Mouse (Mus musculus): ENCODE measurements around the gene Rp9. TPM values are rescaled to one million over a fixed set of nuclear protein-coding genes. Genes with fewer than 3 reads are reported as not detected.

Gene Rp9
- polyA plus RNA-seq (2014; fragmentation: Nextera tagmentation; extraction: Ambion mirVana), result 46.6 and 48.1 TPM in 2 replicates

DNA sequence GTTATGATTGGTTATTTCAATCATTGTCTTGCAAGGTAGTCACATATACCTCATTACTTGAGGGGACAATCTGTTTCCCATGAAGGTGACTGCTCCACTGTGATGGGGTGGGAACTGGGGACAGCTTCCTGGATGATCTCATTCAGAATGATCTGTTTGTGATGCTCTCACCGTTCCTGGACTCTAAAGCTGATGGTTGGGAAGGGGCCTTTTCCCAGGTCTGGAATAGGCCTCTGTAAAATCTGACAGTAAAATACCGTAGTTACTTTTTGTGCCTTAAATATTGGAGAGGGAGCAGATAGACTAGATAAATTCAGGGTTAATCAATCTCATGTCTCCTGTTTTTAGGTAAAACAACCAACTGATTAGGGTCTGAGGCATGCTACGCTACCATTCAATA lies at the start of gene Rp9:
TSS of gene Rp9 (minus strand) at position 101 of the 400 bp plus-strand sequence.
- Histone ChIP-seq H3K36me3 (ENCODE audit: control insufficient read depth, insufficient read depth, low read length) (no peaks in the 10 kb centered on the region), H3K27me3 (ENCODE audit: control insufficient read depth, insufficient read depth, low read length) (no peaks in the 10 kb centered on the region), H3K4me2 (ENCODE audit: low read depth) (peak within 1 kb of the TSS; percentile 73), H3K4me1 (ENCODE audit: control insufficient read depth, insufficient read depth, low read length) (no peaks in the 10 kb centered on the region; the same call in 1 of the 2 replicates), H3K9me3 (ENCODE audit: control insufficient read depth, low read length) (no peaks in the 10 kb centered on the region), H3K9ac (ENCODE audit: low read length) (no peak within 1 kb of the TSS), H3K4me3 (ENCODE audit: low read depth, low read length) (peak within 1 kb of the TSS; percentile 83), H3K27ac (ENCODE audit: low read depth, low read length) (no peak within 1 kb of the TSS)
- 88% methylated on average over 3 of the region's 3 CpGs for WGBS
- no peak for DNase-seq (ENCODE audit: low spot score)
- no peak for ATAC-seq (ENCODE audit: insufficient read depth, low FRiP score, low TSS enrichment)

DNA sequence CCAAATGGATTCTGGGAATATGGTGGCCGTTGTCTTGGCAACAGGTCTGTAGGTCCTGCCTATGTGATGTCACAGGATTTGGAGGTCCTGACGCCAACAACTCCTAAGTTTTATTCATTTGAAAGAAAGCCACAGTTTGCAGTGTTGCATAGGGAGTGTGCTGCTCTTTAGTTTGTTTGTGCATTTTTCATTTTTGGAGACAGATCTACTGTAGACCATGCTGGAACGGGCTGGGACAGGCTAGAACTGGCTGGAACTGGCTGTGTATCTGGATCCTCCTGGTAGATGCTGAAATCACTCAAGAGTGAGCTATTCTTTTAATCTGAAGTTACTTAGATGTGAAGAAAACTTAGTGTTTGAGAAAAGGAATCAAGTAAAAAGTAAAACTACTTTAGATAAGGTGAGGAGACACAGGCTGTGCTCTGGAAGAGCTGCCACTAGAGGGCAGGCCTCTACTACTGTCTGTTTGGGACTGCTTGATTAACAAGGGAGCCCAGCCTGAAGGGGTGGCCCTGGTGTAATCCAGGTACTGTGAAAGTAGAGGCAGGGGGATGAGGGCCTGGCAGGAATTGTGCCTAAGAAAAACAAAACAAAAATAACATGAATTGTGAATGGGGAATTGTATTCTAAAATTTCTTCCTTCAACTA lies 49.0 kb upstream of the Rp9 start:
- DNase-seq (ENCODE audit: low spot score) (peak; percentile 61), ATAC-seq (ENCODE audit: insufficient read depth, low FRiP score, low TSS enrichment) (no peak)
- H3K36me3 ChIP-seq (ENCODE audit: control insufficient read depth, insufficient read depth, low read length), result no peaks in the 10 kb centered on the region
- no peak overlapping the region for H3K9ac ChIP-seq (ENCODE audit: low read length)
- no peaks in the 10 kb centered on the region for H3K9me3 ChIP-seq (ENCODE audit: control insufficient read depth, low read length)
- no peaks in the 10 kb centered on the region for H3K27me3 ChIP-seq (ENCODE audit: control insufficient read depth, insufficient read depth, low read length)
- no peak overlapping the region for H3K4me2 ChIP-seq (ENCODE audit: low read depth)
- H3K27ac ChIP-seq (ENCODE audit: low read depth, low read length), result no peak overlapping the region
- no peaks in the 10 kb centered on the region for H3K4me1 ChIP-seq (ENCODE audit: control insufficient read depth, insufficient read depth, low read length)
- WGBS, result 89% methylated on average over 3 of the region's 3 CpGs
- H3K4me3 ChIP-seq (ENCODE audit: low read depth, low read length), result no peak overlapping the region

DNA sequence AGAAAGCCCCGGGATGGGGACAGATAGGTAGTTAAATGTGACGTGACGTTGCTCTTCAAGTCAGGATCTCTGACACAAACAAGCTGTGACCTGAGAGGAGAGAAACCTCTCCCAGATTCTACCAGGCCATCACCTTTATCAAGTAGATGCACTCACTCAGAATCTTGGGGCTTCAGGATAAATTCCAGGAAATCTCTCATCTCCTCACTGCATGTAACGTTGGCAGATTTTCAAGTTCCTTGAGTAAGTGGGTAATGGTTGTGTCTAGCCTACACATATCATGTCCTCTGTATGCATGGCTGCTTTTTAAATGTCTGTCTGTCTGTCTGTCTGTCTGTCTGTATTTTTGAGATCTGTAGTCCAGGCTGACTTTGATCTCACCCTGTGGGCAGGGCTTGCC lies 45.5 kb upstream of the Rp9 start:
- H3K4me2 ChIP-seq (ENCODE audit: low read depth), result no peak overlapping the region
- no peak for ATAC-seq (ENCODE audit: insufficient read depth, low FRiP score, low TSS enrichment)
- no peak overlapping the region for H3K9ac ChIP-seq (ENCODE audit: low read length)
- H3K4me3 ChIP-seq (ENCODE audit: low read depth, low read length), result no peak overlapping the region
- 95% methylated on average over 4 of the region's 4 CpGs for WGBS
- no peaks in the 10 kb centered on the region for H3K9me3 ChIP-seq (ENCODE audit: control insufficient read depth, low read length)
- H3K27me3 ChIP-seq (ENCODE audit: control insufficient read depth, insufficient read depth, low read length), result no peaks in the 10 kb centered on the region
- no peak overlapping the region for H3K27ac ChIP-seq (ENCODE audit: low read depth, low read length)
- no peaks in the 10 kb centered on the region for H3K4me1 ChIP-seq (ENCODE audit: control insufficient read depth, insufficient read depth, low read length)
- no peak for DNase-seq (ENCODE audit: low spot score)
- no peaks in the 10 kb centered on the region for H3K36me3 ChIP-seq (ENCODE audit: control insufficient read depth, insufficient read depth, low read length)

DNA sequence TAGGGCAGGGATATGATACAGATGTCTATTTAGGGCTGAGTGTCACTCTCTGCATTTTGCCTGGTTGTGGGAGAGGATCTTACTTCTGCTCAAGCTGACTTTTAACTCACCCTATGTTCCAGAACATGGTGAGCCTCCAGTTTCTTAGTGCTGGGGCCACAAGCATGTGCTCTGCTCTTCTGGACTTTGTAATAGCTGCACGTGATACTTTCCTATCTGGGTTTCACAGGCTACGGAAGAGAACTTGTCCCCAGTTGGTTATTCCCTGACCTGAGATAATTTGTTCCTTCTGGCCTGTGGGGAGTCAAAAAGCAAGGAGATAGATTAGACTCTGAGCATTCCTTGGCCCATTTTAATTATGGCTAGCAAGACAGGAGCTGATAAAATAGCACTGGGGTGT lies 36.0 kb upstream of the Rp9 start:
- Histone ChIP-seq H3K36me3 (ENCODE audit: control insufficient read depth, insufficient read depth, low read length) (no peaks in the 10 kb centered on the region), H3K9me3 (ENCODE audit: control insufficient read depth, low read length) (no peaks in the 10 kb centered on the region), H3K9ac (ENCODE audit: low read length) (no peak overlapping the region), H3K4me2 (ENCODE audit: low read depth) (no peak overlapping the region), H3K27me3 (ENCODE audit: control insufficient read depth, insufficient read depth, low read length) (no peaks in the 10 kb centered on the region), H3K27ac (ENCODE audit: low read depth, low read length) (no peak overlapping the region), H3K4me3 (ENCODE audit: low read depth, low read length) (no peak overlapping the region), H3K4me1 (ENCODE audit: control insufficient read depth, insufficient read depth, low read length) (no peaks in the 10 kb centered on the region)
- WGBS, result 83% methylated on average over 2 of the region's 2 CpGs
- no peak for DNase-seq (ENCODE audit: low spot score)
- ATAC-seq (ENCODE audit: insufficient read depth, low FRiP score, low TSS enrichment), result no peak

- Histone ChIP-seq H3K4me2 (ENCODE audit: low read depth) (no peak overlapping the region), H3K36me3 (ENCODE audit: control insufficient read depth, insufficient read depth, low read length) (no peaks in the 10 kb centered on the region), H3K27ac (ENCODE audit: low read depth, low read length) (no peak overlapping the region), H3K4me3 (ENCODE audit: low read depth, low read length) (no peak overlapping the region), H3K9ac (ENCODE audit: low read length) (no peak overlapping the region), H3K4me1 (ENCODE audit: control insufficient read depth, insufficient read depth, low read length) (no peaks in the 10 kb centered on the region), H3K9me3 (ENCODE audit: control insufficient read depth, low read length) (no peaks in the 10 kb centered on the region), H3K27me3 (ENCODE audit: control insufficient read depth, insufficient read depth, low read length) (no peaks in the 10 kb centered on the region)
- ATAC-seq (ENCODE audit: insufficient read depth, low FRiP score, low TSS enrichment) (no peak), DNase-seq (ENCODE audit: low spot score) (no peak)
- 85% methylated on average over 5 of the region's 5 CpGs for WGBS
These were observed 34.0 kb upstream of the Rp9 start for GRCm38 (mm10) chr9:22503581-22503980.

- H3K4me3 ChIP-seq (ENCODE audit: low read depth, low read length), result no peak overlapping the region
- no peak for ATAC-seq (ENCODE audit: insufficient read depth, low FRiP score, low TSS enrichment)
- no peaks in the 10 kb centered on the region for H3K27me3 ChIP-seq (ENCODE audit: control insufficient read depth, insufficient read depth, low read length)
- no peak overlapping the region for H3K27ac ChIP-seq (ENCODE audit: low read depth, low read length)
- no peak for DNase-seq (ENCODE audit: low spot score)
- H3K4me2 ChIP-seq (ENCODE audit: low read depth), result no peak overlapping the region
- H3K9ac ChIP-seq (ENCODE audit: low read length), result no peak overlapping the region
- no peaks in the 10 kb centered on the region for H3K4me1 ChIP-seq (ENCODE audit: control insufficient read depth, insufficient read depth, low read length)
- H3K36me3 ChIP-seq (ENCODE audit: control insufficient read depth, insufficient read depth, low read length), result no peaks in the 10 kb centered on the region
- no peaks in the 10 kb centered on the region for H3K9me3 ChIP-seq (ENCODE audit: control insufficient read depth, low read length)
- 93% methylated on average over 2 of the region's 2 CpGs for WGBS
These were observed 33.4 kb upstream of the Rp9 start for GRCm38 (mm10) chr9:22502972-22503371.

- Histone ChIP-seq H3K9me3 (ENCODE audit: control insufficient read depth, low read length) (no peaks in the 10 kb centered on the region), H3K27me3 (ENCODE audit: control insufficient read depth, insufficient read depth, low read length) (no peaks in the 10 kb centered on the region), H3K4me3 (ENCODE audit: low read depth, low read length) (no peak overlapping the region), H3K4me1 (ENCODE audit: control insufficient read depth, insufficient read depth, low read length) (no peaks in the 10 kb centered on the region), H3K27ac (ENCODE audit: low read depth, low read length) (no peak overlapping the region), H3K36me3 (ENCODE audit: control insufficient read depth, insufficient read depth, low read length) (no peaks in the 10 kb centered on the region), H3K4me2 (ENCODE audit: low read depth) (no peak overlapping the region), H3K9ac (ENCODE audit: low read length) (no peak overlapping the region)
- no peak for DNase-seq (ENCODE audit: low spot score)
- ATAC-seq (ENCODE audit: insufficient read depth, low FRiP score, low TSS enrichment), result no peak
- WGBS, result 92% methylated on average over 6 of the region's 6 CpGs
These were observed 27.7 kb upstream of the Rp9 start for GRCm38 (mm10) chr9:22497021-22497767.

GRCm38 (mm10) chr9:22495133-22495532 lies 25.6 kb upstream of the Rp9 start:
- Histone ChIP-seq H3K36me3 (ENCODE audit: control insufficient read depth, insufficient read depth, low read length) (no peaks in the 10 kb centered on the region), H3K9ac (ENCODE audit: low read length) (no peak overlapping the region), H3K4me2 (ENCODE audit: low read depth) (no peak overlapping the region), H3K4me3 (ENCODE audit: low read depth, low read length) (no peak overlapping the region), H3K27ac (ENCODE audit: low read depth, low read length) (no peak overlapping the region), H3K27me3 (ENCODE audit: control insufficient read depth, insufficient read depth, low read length) (no peaks in the 10 kb centered on the region), H3K4me1 (ENCODE audit: control insufficient read depth, insufficient read depth, low read length) (no peaks in the 10 kb centered on the region), H3K9me3 (ENCODE audit: control insufficient read depth, low read length) (no peaks in the 10 kb centered on the region)
- no peak for ATAC-seq (ENCODE audit: insufficient read depth, low FRiP score, low TSS enrichment)
- 86% methylated on average over 2 of the region's 2 CpGs for WGBS
- no peak for DNase-seq (ENCODE audit: low spot score)
